Mouse (Mus musculus) thymus, postnatal 0 days (tissue): ENCODE measurements at regions not wholly inside any gene's neighbourhood (a gene's known extent, or its start where the extent isn't known, plus 50 kb on each side); places are given as distances from the start of the nearest gene placed in this dataset.

ENCODE experiments used
- DNase-seq: peaks from one replicate; pipeline ENCODE4 v3.0.0-alpha.2; 2015; ENCODE audit warnings: low spot score

GRCm38 (mm10) chr19:28111263-28112180 is 100.6 kb upstream of the Rfx3 start:
- DNase-seq: no peak

DNA sequence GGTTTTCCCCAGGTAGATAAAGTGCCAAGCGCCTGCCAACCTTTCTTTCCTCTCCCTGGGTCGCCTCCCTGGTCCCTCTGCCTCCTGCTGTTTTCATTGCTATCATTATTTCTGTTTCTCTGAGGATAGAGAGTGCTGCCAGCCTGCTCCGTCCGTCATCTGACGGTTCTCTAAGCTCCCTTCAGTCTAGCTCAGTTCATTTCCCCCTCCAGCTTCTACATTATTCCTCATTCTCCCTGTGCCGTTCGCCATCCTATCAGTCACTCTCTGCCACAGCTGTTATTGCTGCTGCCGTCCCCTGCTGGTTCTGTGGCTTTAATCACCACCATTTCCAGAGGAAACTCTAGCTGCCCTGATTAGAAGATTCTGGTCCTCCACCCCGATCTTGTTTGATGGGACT is 84.7 kb upstream of the Rfx3 start:
- DNase-seq: no peak

DNA sequence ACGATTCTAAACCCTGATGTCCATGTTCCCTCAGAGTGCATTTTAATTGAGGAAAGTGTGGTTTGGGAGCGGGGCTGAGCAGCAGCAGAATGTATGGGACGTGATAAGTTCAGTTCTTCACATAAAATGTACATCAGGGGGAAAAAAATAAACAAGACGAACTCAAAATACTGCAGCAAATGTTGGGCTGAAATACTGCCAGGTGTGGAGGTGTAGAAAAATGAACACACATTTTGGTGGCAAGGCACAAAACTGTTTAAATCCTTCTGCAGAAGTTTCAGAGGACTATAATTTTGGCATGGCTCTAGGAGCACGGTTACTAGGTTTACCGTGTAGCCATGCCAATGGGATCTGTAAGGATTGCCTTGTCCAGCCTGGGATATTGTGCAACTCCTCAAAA is 81.3 kb upstream of the Rfx3 start:
- DNase-seq: no peak

- DNase-seq: no peak
Measured at GRCm38 (mm10) chr19:28087607-28088546, 76.9 kb upstream of the Rfx3 start.

- DNase-seq: no peak
Measured at GRCm38 (mm10) chr19:28070386-28070785, 59.4 kb upstream of the Rfx3 start.
